Mouse (Mus musculus) lung, embryonic 15.5 days (tissue): ENCODE data around the gene Aox4. TPM values are rescaled to one million over a fixed set of nuclear protein-coding genes. Genes with fewer than 3 reads are reported as not detected.

Experiments used
- ATAC-seq: fragments of 200-750 bp; cut with Nextera tagmentation; 2 replicates; pipeline ENCODE4 v1.8.0; 2017; ENCODE audit warnings: moderate number of reproducible peaks, borderline replicate concordance; ENCODE audit not compliant: low FRiP score, low TSS enrichment; ENCODE audit errors: extremely low read depth
- H3K27ac ChIP-seq: fragments of 300-500 bp; sonication (generic); 2 replicates; pipeline ENCODE4 v1.5.1; 2015; ENCODE audit warnings: moderate library complexity, mild to moderate bottlenecking, inconsistent platforms
- H3K27me3 ChIP-seq: fragments of 300-500 bp; sonication (generic); 2 replicates; pipeline ENCODE4 v1.6.1; 2015; ENCODE audit warnings: inconsistent platforms
- H3K36me3 ChIP-seq: fragments of 300-500 bp; sonication (generic); 2 replicates; pipeline ENCODE4 v1.6.1; 2015; ENCODE audit warnings: inconsistent platforms
- H3K4me1 ChIP-seq: fragments of 300-500 bp; sonication (generic); 2 replicates; pipeline ENCODE4 v1.6.1; 2015; ENCODE audit warnings: inconsistent platforms
- H3K4me2 ChIP-seq: fragments of 300-500 bp; sonication (generic); 2 replicates; pipeline ENCODE4 v1.6.1; 2015; ENCODE audit warnings: inconsistent platforms, mild to moderate bottlenecking, moderate library complexity
- H3K4me3 ChIP-seq: fragments of 300-500 bp; sonication (generic); 2 replicates; pipeline ENCODE4 v1.5.1; 2015; ENCODE audit warnings: mild to moderate bottlenecking, inconsistent platforms
- H3K9ac ChIP-seq: fragments of 300-500 bp; sonication (generic); 2 replicates; pipeline ENCODE4 v1.6.1; 2015; ENCODE audit warnings: inconsistent platforms
- H3K9me3 ChIP-seq: fragments of 300-500 bp; sonication (generic); 2 replicates; pipeline ENCODE4 v1.6.1; 2016; ENCODE audit warnings: inconsistent platforms
- WGBS: fragments of 180-500 bp; shearing (Covaris S2); methylation state at CpG from one replicate; pipeline ENCODE4 v1.1.7; 2015; 5-methylcytosine and 5-hydroxymethylcytosine counted together
- polyA plus RNA-seq: library from polyadenylated mRNA; unstranded; fragments of >200 nt; fragmentation: Nextera tagmentation; extraction: Ambion mirVana; gene quantifications from 2 replicates; pipeline ENCODE4 v1.2.1, GENCODE M21; 2015

Gene Aox4
- polyA plus RNA-seq, 1 experiment from 2014 or later, result 0.02 TPM

DNA sequence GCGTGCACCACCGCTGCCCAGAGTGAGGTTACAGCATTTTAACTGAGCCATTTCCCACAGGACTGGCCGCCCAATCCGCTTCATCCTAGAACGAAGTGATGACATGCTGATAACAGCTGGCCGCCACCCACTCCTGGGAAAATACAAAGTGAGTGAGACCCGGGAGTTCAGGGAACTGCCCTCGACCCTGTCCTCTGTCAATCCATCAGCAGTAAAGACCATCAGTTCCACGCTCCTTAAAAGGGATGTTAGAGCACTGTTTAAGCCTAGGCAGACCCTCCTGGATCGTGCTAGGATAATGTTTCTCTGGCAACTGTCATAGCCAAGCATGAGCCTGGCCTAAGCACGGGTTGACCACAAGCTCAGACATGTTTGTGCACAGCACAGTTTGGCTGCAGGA, 43.3 kb downstream of the Aox4 start:
- 53% methylated on average over 11 of the region's 11 CpGs for WGBS
- no peak overlapping the region for H3K9ac ChIP-seq
- ATAC-seq, result peak; percentile 42; the same call in 1 of the 2 replicates

DNA sequence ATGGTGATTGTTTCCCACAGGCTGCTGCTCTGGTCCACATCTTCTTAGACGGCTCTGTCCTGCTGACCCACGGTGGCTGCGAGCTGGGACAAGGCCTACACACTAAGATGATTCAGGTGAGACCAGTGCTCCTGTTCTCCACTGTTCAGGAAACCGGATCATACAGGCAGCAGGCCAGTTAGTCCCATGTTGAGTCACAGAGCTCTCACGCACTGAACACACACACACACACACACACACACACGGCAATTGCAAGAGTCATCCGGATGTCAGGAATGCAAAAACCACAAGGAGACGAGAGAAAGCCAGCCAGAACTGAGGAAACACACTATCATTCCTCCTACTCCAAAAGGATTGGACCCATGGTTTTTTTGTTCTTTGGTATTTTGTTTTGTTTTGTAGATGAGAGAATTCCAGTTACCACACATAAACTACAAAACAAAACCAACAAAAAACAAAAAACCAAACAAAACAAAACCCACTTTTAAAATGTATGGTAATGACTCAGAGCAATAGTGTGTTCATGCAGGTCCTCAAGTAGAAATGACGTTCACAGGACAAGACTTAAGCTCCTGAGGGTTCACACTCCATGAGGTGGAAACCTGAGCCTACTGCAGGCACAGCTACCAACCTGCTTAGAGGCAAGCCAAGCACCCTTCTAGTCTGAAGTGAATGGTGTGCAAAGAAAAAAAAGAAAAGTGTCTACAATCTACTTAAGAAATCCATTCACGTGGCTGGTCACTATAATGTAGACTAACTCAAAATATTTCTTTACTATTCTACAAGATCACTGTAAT, 47.2 kb downstream of the Aox4 start:
- H3K27ac ChIP-seq, result no peak overlapping the region
- no peaks in the 10 kb centered on the region for H3K4me1 ChIP-seq
- no peak for ATAC-seq
- no peaks in the 10 kb centered on the region for H3K27me3 ChIP-seq
- 69% methylated on average over 10 of the region's 10 CpGs for WGBS
- no peak overlapping the region for H3K9ac ChIP-seq
- no peaks in the 10 kb centered on the region for H3K9me3 ChIP-seq
- H3K4me2 ChIP-seq, result no peak overlapping the region
- no peaks in the 10 kb centered on the region for H3K36me3 ChIP-seq
- no peak overlapping the region for H3K4me3 ChIP-seq

More for the DNA sequence above, 43.3 kb downstream of the Aox4 start:
- no peaks in the 10 kb centered on the region for H3K4me1 ChIP-seq
- H3K4me2 ChIP-seq, result no peak overlapping the region
- H3K27ac ChIP-seq, result no peak overlapping the region
- H3K4me3 ChIP-seq, result no peak overlapping the region
- H3K27me3 ChIP-seq, result no peaks in the 10 kb centered on the region
- H3K36me3 ChIP-seq, result no peaks in the 10 kb centered on the region
- no peaks in the 10 kb centered on the region for H3K9me3 ChIP-seq

DNA sequence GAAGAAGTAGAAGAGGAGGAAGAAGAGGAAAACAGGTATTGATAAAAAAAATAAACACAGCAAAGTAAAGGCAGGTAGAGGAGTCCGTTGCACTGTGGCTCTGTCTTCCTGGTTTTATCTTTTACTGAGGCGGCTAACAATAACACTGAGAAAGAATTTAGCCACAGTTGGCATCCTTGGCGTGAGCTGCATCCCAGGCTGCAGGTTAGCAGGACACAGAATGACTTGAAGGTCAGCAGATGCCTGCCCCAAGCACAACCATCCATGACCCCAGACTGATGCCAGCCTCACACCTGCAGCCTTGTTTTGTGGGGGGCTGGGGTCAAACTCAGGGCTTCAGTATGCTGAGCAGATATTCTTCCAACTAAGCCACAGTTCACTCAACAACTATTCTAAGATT, 50.1 kb downstream of the Aox4 start:
- Histone ChIP-seq H3K27ac (no peak overlapping the region), H3K27me3 (no peaks in the 10 kb centered on the region), H3K36me3 (no peaks in the 10 kb centered on the region), H3K4me1 (no peaks in the 10 kb centered on the region), H3K4me3 (no peak overlapping the region), H3K9ac (no peak overlapping the region), H3K9me3 (no peaks in the 10 kb centered on the region), H3K4me2 (no peak overlapping the region)
- no peak for ATAC-seq
- 28% methylated on average over 3 of the region's 3 CpGs for WGBS

DNA sequence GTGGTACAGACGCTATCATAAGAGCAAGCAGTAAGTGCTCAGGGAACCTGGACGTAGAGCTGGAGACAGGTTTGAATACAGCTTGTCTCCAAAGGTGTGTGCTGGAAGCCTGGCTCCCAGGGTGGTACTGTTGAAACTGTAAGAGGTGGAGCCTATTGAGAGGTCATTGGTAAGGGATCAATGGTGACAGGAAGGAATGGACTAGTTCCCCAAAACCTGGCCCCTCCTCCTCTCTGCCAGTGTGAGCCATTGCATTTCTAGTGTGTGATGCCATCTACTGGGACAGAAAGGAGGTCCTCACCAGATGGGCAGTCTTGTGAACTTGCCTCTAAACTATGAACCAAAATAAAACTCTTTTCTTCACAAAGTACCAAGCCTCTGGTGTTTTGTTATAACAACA, 58.0 kb downstream of the Aox4 start:
- Histone ChIP-seq H3K27me3 (0 out of 2 replicates have a peak, but pooled peaks cover 4% of the 10 kb centered on the region), H3K27ac (no peak overlapping the region), H3K9ac (no peak overlapping the region), H3K9me3 (no peaks in the 10 kb centered on the region), H3K4me1 (no peaks in the 10 kb centered on the region), H3K4me2 (no peak overlapping the region), H3K36me3 (no peaks in the 10 kb centered on the region), H3K4me3 (no peak overlapping the region)
- no peak for ATAC-seq
- WGBS, result 79% methylated on average over 2 of the region's 2 CpGs

DNA sequence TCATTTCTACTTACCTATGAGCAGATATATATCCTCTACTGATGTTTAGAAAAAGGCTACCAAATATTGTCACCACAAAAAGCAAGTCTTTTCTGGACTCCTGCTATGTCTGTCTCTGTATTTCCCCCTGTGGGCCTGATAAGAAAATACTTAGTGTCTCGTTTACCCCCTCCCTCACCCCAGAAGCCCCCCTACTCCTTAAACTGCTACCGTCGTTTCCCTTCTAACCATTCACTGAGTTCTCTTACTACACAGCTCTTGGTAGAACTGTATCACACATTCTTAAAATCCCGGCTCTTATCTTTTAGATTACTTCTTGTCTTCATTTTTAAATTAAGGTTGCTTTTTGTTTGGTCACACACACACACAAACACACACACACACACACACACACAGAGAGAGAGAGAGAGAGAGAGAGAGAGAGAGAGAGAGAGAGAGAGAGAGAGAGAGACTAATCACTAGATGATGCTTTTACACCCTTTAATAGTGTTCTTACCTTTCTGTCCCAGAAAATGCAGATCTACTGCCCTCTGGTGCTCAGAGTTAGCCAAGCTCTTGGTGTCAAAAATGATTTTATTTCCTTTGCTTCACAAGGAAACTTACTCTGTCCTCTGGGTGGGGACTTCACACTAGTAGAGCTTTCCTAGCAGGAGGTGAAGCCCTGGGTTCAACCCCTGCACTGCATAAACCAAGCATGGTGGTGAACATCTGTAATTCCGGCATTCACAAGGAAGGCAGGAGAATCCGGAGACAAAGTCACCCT, 60.8 kb downstream of the Aox4 start:
- no peaks in the 10 kb centered on the region for H3K36me3 ChIP-seq
- 0 out of 2 replicates have a peak, but pooled peaks cover 4% of the 10 kb centered on the region for H3K27me3 ChIP-seq
- H3K4me3 ChIP-seq, result no peak overlapping the region
- H3K4me1 ChIP-seq, result no peaks in the 10 kb centered on the region
- no peak overlapping the region for H3K27ac ChIP-seq
- 41% methylated on average over 6 of the region's 6 CpGs for WGBS
- H3K9ac ChIP-seq, result no peak overlapping the region
- no peak for ATAC-seq
- no peak overlapping the region for H3K4me2 ChIP-seq
- H3K9me3 ChIP-seq, result no peaks in the 10 kb centered on the region

DNA sequence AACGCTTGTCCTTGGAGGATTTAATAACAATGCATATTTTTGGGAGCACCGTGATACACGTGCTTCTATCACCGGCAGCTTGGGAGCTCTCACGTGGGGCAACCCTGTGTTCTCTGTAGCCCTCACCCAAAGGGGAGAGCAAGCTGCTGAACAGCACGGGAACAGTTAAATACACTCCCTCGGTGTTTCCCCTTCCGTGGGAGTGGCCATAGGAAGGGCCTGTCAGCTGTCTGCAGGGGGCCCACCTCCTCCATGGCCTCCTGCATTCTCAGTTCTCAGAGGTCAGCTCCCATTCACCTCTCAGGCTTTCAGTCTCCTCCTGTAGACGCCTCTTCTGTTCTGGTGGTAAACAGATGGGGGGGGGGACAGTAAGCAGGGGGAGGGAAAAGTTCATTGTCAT, 65.7 kb downstream of the Aox4 start:
- Histone ChIP-seq H3K4me3 (no peak overlapping the region), H3K4me1 (no peaks in the 10 kb centered on the region), H3K27ac (no peak overlapping the region), H3K4me2 (no peak overlapping the region), H3K9me3 (no peaks in the 10 kb centered on the region), H3K36me3 (no peaks in the 10 kb centered on the region), H3K27me3 (no peaks in the 10 kb centered on the region), H3K9ac (no peak overlapping the region)
- WGBS, result 21% methylated on average over 9 of the region's 9 CpGs
- no peak for ATAC-seq

DNA sequence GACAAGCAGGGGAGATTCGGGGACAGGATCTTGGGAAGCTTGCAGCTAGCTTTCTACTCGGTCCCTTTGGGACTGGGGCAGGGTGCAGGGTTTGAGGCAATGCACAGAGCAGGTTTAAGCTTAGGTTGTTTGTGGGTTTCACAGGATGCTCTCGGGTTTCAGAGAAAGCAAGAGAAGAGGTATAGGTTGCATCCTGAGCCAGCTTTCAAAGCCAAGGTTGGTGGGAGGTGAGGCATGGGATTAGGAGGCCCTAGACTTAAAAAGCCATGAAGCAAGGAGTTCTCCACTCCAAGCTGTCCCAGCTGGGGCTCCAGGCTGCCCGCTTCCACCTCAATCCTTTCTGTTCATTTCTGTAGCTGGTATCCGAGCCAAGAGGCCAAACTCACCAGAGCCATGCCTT, 67.8 kb downstream of the Aox4 start, which contains the start of gene Aox2:
TSS of gene Aox2 (plus strand) at position 301 of the 400 bp plus-strand sequence.
- H3K27ac ChIP-seq, result no peak within 1 kb of the TSS
- no peaks in the 10 kb centered on the region for H3K36me3 ChIP-seq
- H3K9ac ChIP-seq, result no peak within 1 kb of the TSS
- no peaks in the 10 kb centered on the region for H3K9me3 ChIP-seq
- no peak within 1 kb of the TSS for H3K4me3 ChIP-seq
- no peak for ATAC-seq
- 64% methylated on average over 5 of the region's 5 CpGs for WGBS
- H3K4me2 ChIP-seq, result no peak within 1 kb of the TSS
- H3K4me1 ChIP-seq, result no peaks in the 10 kb centered on the region
- no peaks in the 10 kb centered on the region for H3K27me3 ChIP-seq

DNA sequence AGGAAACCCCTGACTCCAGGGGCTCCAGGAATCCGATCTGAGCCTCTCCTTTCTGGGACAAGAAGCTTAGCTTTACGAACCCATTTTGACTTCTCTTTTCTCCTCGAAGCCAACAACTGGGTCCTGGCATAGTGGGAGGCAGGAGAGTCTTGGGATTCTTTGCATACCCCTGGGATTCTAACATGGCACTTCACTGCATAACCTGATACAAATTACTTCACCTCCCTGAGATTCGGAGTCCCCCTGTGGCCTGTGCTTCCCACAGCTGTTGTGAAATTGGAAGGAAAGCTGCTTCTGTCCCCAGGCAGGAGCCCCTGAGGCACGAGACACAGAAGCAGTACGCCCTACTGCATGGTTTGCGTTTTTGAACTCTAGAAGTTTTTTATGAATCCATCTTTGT, 68.3 kb downstream of the Aox4 start:
- Histone ChIP-seq H3K4me1 (no peaks in the 10 kb centered on the region), H3K36me3 (no peaks in the 10 kb centered on the region), H3K27me3 (no peaks in the 10 kb centered on the region), H3K4me3 (no peak overlapping the region), H3K27ac (no peak overlapping the region), H3K4me2 (no peak overlapping the region), H3K9ac (no peak overlapping the region), H3K9me3 (no peaks in the 10 kb centered on the region)
- ATAC-seq, result no peak
- WGBS, result 63% methylated on average over 7 of the region's 7 CpGs

DNA sequence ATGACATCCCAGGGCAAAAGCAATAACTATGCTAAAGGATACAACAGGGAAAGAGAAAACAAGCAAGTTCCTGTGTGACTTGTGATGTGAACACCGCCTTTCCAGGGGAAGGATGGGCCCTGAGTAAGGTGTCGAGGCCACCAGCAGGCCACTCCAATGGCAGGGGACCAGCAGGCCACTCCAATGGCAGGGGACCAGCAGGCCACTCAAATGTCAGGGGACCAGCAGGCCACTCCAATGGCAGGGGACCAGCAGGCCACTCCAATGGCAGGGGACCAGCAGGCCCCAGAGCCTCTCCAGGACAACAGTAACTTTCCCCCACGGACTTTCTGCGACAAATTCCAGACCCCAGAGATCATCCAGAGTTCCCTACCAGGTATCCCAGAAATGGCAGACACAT, 70.2 kb downstream of the Aox4 start:
- H3K9ac ChIP-seq, result no peak overlapping the region
- H3K27ac ChIP-seq, result no peak overlapping the region
- no peak overlapping the region for H3K4me3 ChIP-seq
- no peaks in the 10 kb centered on the region for H3K9me3 ChIP-seq
- no peaks in the 10 kb centered on the region for H3K27me3 ChIP-seq
- no peak for ATAC-seq
- no peaks in the 10 kb centered on the region for H3K4me1 ChIP-seq
- WGBS, result 74% methylated on average over 4 of the region's 4 CpGs
- no peak overlapping the region for H3K4me2 ChIP-seq
- H3K36me3 ChIP-seq, result no peaks in the 10 kb centered on the region

DNA sequence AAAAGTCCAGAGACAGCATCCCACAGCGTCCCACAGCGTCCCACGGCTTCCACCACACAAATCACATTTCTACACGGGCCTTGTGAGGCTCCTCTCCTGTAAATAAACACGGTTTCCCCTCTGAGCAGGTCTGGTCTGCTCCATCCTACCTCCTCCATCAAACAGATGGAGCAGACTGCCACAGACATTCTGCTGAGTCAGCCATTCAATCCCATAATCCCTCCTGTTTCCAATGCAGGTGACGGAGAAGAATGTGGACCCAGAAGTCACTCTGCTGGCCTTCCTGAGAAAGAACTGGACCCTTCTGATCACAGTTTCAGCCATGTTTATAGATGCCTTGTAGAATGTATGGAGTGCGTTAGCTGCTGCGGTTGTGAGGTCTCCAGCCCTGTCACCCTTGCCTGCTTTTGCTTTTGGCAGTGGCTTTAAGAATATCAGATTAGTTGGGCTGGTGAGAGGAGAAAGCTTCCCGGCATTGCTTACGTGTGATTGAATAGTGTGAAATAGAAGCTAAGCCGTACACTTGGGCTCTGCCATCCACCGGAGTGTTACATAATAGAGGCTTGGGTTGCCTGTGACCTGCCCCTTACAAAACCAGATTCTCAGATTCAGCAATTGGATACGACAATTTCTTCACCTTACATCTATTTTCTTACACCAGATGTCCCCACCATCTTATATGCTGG, 70.9 kb downstream of the Aox4 start:
- Histone ChIP-seq H3K27ac (no peak overlapping the region), H3K4me2 (no peak overlapping the region), H3K36me3 (no peaks in the 10 kb centered on the region), H3K9ac (no peak overlapping the region), H3K9me3 (no peaks in the 10 kb centered on the region), H3K4me1 (no peaks in the 10 kb centered on the region), H3K4me3 (no peak overlapping the region), H3K27me3 (no peaks in the 10 kb centered on the region)
- no peak for ATAC-seq
- WGBS, result 66% methylated on average over 13 of the region's 13 CpGs

DNA sequence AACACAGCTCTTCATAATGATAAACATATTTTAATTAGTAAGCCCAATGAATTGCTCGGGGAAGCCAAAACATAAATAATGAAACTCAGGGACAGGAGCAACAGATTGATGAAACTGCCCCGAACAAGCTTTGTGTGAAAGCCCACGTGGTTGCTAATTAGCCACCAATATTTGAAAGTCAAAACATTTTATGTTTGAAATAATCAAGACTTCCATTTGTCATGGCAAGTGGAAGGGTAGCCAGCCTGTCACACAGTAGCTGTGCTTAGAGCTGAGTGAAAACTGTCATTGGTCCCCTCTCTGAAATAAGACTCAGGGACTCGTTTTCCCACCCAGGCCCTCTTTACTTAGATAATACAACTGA, 71.4 kb downstream of the Aox4 start:
- Histone ChIP-seq H3K4me2 (no peak overlapping the region), H3K4me1 (no peaks in the 10 kb centered on the region), H3K9me3 (no peaks in the 10 kb centered on the region), H3K27me3 (no peaks in the 10 kb centered on the region), H3K9ac (no peak overlapping the region), H3K36me3 (no peaks in the 10 kb centered on the region), H3K27ac (no peak overlapping the region), H3K4me3 (no peak overlapping the region)
- WGBS, result 63% methylated on average over 4 of the region's 4 CpGs
- no peak for ATAC-seq

DNA sequence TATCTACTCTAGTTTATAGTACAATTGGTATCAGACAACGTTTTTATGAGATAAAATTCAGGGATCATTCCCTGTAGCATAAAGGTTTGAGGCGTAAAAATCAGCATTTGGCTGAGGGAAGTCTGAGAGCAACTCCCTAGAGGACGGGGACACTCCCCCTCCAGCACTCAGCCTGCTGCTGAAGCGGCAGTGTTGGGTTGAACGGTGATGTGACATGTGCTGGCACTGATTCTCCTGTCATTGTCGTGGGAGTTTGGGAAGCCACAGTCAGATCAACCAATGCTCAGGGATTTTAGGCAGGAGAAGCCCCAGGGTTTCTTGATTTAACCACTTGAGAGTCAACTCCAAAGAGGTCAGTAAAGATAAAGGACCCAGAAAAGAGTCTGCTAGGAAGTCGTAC, 74.3 kb downstream of the Aox4 start:
- H3K4me2 ChIP-seq, result no peak overlapping the region
- H3K4me1 ChIP-seq, result no peaks in the 10 kb centered on the region
- no peak overlapping the region for H3K27ac ChIP-seq
- H3K4me3 ChIP-seq, result no peak overlapping the region
- WGBS, result 32% methylated on average over 7 of the region's 7 CpGs
- no peaks in the 10 kb centered on the region for H3K9me3 ChIP-seq
- H3K27me3 ChIP-seq, result no peaks in the 10 kb centered on the region
- ATAC-seq, result no peak
- H3K36me3 ChIP-seq, result no peaks in the 10 kb centered on the region
- H3K9ac ChIP-seq, result no peak overlapping the region
